Mouse (Mus musculus) brown adipose tissue, adult 24 weeks (tissue): Measurements from ENCODE around the gene Col16a1. TPM values are rescaled to one million over a fixed set of nuclear protein-coding genes. Genes with fewer than 3 reads are reported as not detected.

Experiments used
- H3K27ac ChIP-seq: fragments of 200-500 bp; replicated peaks from 2 replicates; pipeline ENCODE4 v1.5.1; 2012; ENCODE audit warnings: low read depth, mild to moderate bottlenecking, low read length
- H3K4me1 ChIP-seq: fragments of 200-500 bp; 2 replicates; pipeline ENCODE4 v1.6.1; 2012; ENCODE audit warnings: low read length, mixed read lengths; ENCODE audit not compliant: control insufficient read depth, insufficient read depth, insufficient read length
- H3K4me3 ChIP-seq: fragments of 200-500 bp; 2 replicates; pipeline ENCODE4 v1.5.1; 2012; ENCODE audit warnings: low read depth, mild to moderate bottlenecking, low read length, moderate library complexity; ENCODE audit not compliant: insufficient read depth
- polyA plus RNA-seq: library from polyadenylated mRNA; stranded (reverse); fragments of >200 nt; gene quantifications from 2 replicates; pipeline ENCODE4 v1.2.4, GENCODE M21; 2012; ENCODE audit not compliant: missing spikeins, insufficient read depth, insufficient read length

Col16a1 gene
- polyA plus RNA-seq, 1 experiment: 1.2 TPM

DNA sequence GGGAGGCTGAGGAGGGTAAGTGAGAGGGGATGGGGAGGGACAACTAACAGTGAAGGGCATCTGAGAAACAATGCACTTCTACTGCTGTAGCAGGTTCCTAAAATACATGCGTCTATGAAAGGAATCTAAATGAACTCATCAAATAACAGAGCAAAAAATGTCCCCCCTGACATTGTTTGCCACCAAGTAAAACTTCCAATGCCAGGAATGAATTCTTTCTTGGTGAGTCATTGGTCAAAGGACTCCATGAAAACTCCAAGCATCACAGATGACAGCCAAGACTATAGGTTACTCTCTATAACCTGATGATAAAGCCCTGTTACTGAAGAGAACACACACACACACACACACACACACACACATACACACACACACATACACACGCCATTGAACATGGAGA is 16.5 kb upstream of the Col16a1 start:
- Histone ChIP-seq H3K27ac (no peak overlapping the region), H3K4me1 (no peaks in the 10 kb centered on the region), H3K4me3 (no peak overlapping the region)

DNA sequence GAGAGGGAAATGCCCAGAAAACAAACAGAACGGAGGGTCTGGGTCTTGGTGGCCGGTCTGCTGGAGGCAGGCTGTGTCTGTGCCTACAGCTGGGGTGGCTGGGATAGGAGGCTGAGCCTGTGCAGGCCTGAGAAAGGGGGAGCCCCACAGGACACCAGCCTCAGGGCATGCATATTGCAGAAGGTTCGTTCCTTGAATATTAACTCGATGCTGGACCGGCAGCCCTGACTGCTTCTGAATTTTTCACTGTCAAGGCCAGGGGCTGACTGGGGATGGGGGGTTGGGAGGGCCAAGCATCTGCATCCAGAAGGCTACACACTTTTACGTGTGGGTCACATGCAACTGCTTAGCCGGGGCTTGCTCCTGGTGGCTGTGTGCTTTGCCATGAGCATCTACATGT is 14.1 kb upstream of the Col16a1 start:
- Histone ChIP-seq H3K27ac (no peak overlapping the region), H3K4me3 (no peak overlapping the region), H3K4me1 (no peaks in the 10 kb centered on the region)

DNA sequence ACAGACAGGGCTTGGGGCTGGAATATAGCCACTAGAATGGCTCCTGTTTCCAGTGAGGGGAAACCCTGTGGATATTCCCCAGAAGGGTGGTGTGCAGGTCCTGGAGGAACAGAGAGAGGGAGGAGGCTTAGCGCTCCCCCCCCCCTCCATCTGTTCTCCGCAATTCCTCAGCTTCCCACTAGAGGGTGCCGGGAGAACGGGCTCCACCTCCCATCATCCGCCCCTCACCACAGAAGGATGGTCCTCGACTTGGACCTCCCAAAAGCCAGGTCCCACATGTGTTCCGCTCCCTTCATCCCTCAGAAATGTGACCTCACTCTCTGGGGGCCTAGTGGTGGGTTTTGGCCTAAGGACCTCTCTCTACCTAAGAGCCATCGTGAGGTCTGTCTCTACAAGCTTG is 11.5 kb upstream of the Col16a1 start:
- Histone ChIP-seq H3K4me1 (no peaks in the 10 kb centered on the region), H3K27ac (no peak overlapping the region), H3K4me3 (no peak overlapping the region)

DNA sequence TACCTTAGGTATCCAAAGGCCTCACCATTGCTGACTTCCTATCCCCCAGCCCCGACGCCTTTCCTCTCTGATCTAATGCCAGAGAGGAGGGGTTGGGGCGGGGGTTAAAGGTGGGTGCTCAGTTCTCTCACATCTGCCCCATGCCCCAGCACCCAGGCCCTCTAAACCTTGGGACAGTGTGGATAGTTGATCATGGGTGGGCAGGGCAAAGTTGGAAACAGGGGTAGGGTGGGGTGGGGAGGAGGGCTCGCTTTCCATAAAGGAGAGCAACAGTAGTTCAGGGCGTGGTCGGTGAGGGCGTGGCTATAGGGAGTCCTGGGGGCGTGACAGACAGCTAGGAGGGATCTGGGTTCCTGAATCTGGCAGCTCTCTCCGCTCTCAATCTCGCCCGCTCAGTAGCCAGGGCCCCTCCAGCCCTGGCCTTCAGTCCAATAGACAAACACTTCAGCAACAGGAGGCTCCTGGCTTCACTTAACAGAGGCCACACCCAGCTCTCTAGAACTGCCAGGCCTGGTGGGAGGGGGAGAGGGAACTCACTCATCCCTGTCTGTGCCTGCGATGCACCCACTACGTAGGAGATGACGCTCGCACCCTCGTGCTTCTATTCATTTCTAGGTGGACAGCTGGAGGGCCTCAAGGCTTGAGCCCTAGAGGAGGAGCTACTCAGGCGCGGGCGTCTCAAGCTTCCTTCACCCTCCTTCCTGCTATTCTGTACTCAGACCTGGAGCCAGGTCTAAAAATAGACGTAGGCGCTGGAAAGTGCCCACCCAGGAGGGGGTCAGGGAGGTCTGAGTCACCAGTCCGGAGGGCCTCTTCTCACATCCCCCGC is 10.9 kb upstream of the Col16a1 start:
- no peak overlapping the region for H3K27ac ChIP-seq
- H3K4me3 ChIP-seq: no peak overlapping the region
- H3K4me1 ChIP-seq: no peaks in the 10 kb centered on the region

DNA sequence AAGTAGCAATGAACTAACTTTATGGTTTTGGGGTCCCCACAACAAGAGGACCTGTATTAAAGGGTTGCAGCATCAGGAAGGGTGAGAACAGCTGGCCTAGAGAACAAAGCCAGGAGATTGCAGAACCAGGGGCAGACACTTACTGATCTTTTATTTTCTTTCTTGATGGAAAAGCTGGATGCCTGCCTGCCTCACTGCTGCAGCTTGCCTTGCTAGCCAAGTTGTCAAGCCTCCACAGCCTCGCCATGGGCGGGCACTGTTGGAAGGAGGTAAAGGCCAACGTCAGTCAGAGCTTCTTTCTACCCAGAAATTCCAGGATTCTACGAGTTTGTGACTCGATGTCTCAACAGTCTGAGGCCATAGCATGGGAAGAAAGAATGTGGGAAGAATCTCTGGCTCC is 8.3 kb upstream of the Col16a1 start:
- H3K4me1 ChIP-seq: no peaks in the 10 kb centered on the region
- no peak overlapping the region for H3K27ac ChIP-seq
- H3K4me3 ChIP-seq: no peak overlapping the region

DNA sequence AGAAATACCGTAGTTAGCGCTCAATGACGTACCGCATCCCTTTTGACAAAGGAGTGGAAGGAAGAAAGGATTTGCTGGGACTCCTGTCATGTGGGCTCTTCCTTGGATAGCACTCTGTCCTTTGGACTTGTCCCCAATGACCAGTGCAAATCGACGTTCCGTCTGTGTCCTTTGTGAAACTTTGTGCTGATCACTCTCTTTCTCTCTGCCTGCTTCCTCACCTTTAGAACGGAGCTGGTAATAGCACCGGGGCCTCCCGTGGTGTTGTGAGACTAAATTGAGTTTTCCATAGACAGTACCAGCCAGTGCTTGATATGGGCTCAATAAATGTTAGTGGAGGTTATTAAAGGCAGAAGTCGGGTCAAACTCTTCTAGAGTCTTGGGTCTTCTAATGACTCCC is 6.6 kb upstream of the Col16a1 start:
- Histone ChIP-seq H3K27ac (no peak overlapping the region), H3K4me3 (no peak overlapping the region), H3K4me1 (no peaks in the 10 kb centered on the region)

DNA sequence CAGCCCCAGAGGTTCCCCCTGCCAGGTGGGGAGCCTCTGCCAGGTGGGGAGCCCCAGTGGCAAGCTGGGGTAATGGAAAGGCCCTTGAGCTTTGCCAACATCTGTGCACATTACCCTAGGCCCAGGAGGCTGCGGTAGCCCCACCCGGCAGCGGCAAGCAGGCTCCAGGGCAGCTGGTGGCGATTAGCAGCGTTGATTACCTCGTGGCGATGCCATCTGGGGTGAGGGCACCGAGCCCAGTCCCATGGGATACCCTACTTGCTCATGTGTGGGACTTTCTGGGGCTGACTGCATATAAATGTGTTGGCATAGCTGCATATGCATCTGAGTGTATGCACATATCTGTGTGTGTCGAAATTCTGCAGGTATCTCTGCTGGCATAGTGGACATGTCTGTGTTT is 3.4 kb upstream of the Col16a1 start:
- Histone ChIP-seq H3K4me1 (no peaks in the 10 kb centered on the region), H3K27ac (no peak overlapping the region), H3K4me3 (no peak overlapping the region)

DNA sequence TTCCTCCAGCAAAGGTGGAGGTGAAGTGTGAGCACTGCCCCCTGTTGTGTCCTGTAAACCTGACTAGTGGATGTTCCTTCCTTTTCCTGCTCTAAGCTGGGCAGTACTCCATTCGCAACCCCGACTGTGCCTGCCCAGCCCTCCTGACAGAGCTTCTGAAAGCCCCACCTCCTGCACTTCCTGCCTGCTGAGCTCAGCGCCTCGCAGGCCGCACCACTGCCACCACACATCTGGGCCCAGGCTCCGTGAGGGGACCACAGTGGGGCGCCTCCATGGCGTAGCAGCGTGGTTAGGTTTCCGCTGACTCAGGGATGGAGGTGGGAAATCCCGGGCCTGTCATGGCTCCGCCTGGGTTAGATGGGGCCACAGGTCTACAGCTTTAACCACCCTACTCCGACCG is 2.0 kb upstream of the Col16a1 start:
- H3K4me3 ChIP-seq: no peak overlapping the region
- no peak overlapping the region for H3K27ac ChIP-seq
- no peaks in the 10 kb centered on the region for H3K4me1 ChIP-seq

DNA sequence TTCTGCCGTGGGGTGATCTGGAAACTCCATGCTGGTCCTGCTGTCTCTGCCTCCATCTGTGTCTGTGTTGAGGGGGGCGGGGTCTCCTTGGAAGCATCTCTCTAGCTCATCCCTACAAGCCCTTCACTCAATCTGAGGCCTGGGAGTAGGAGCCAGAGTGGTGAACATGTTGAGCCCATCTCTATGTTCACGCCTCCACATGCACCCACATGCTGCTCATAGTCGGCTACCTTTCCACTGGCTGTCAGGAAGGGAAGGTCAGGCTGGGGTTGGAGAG is 501 bp downstream of the Col16a1 start:
- no peaks in the 10 kb centered on the region for H3K4me1 ChIP-seq
- H3K4me3 ChIP-seq: peak overlapping the region; percentile 53; the same call in 1 of the 2 replicates
- no peak overlapping the region for H3K27ac ChIP-seq

DNA sequence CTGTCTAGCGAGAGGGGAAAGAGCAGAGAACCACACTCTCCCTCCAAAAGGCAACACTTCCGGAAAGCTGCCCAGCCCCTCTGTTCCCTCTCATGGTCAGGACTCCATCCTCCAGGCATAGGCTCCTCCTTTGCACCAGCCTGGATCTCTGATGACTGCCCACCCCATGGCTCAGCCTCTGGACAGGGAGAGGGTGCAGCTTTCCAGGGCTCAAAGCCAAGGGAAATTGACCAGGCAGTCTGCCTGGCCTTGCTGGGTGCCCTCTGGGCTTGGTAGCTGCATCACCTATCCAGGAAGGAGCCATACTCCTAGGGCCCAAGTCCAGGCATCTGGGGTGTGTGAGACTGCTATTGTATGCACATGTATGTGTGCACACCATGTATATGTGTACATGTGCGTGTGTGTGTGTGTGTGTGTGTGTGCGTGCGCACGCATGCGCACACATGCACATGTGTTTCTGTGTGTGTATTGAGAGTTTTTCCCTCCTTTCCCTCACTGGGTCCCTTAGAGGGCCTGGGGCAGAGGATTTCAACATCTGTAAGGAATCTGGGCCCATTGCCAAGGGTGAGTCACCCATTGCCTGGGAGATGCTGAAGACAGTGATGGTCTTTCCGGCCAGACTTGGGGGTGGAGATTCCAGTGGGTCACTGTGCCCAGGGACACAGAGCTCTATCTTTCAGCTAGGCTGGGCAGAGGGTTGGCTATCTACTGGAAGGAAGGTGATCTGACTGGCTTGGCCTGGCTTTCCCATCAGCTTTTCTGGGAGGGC is 2.6 kb downstream of the Col16a1 start:
- H3K4me1 ChIP-seq: no peaks in the 10 kb centered on the region; the same call in 1 of the 2 replicates
- H3K27ac ChIP-seq: no peak overlapping the region

DNA sequence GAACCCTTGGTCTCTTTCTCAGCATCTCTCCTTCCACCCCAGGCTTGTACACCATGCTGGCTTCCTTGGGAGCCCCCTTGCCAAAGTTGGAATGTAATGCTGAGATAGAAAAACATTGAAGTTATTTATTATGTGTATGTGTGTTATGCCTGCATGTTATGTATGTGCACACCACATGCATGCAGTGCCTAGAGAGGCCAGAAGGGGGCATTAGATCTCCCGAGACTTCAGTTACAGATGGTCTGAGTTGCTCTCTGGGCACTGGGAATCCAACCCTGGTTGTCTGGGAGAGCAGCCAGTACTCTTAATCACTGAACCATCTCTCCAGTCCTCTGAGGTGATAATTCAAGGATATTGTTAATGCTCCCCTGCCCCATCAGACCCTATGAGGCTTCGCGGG is 4.6 kb downstream of the Col16a1 start:
- Histone ChIP-seq H3K4me3 (no peak overlapping the region), H3K27ac (no peak overlapping the region), H3K4me1 (no peaks in the 10 kb centered on the region; the same call in 1 of the 2 replicates)

More for the DNA sequence above, 2.6 kb downstream of the Col16a1 start:
- H3K4me3 ChIP-seq: no peak overlapping the region

DNA sequence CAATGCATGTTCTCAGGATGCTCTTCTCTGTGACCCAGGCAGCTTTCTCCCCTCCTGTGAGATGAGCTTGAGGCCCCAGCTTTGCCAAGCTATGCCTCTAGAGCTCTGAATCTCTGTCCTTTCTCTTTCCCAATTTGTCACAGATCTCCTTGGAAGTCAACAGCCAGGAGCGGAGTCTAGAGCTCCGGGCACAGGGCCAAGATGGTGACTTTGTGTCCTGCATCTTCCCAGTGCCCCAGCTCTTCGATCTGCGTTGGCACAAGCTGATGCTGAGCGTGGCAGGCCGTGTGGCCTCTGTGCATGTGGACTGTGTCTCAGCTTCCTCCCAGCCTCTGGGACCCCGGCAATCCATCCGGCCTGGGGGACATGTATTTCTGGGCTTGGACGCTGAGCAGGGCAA is 5.5 kb downstream of the Col16a1 start:
- H3K4me1 ChIP-seq: no peaks in the 10 kb centered on the region; the same call in 1 of the 2 replicates
- no peak overlapping the region for H3K4me3 ChIP-seq
- no peak overlapping the region for H3K27ac ChIP-seq

DNA sequence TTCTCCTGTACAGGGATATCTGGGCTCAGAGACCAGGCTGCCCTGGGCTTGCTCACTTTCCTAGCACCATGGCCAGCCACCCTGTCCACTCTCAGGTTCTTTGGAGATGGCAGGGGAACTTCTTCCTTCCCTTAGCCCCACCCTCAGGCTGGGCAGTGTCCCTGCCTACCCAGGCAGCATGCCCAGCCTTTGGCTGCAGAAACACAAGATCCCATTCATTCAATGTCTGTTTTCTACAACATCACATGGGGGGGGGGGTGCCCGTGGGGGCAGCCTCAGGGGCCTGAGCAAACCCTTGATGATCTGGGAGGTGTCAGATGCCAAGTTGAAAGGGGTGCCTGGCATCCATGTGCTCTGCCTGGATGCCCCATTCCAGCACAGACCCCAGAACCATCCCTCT is 7.1 kb downstream of the Col16a1 start:
- no peak overlapping the region for H3K4me3 ChIP-seq
- H3K4me1 ChIP-seq: no peaks in the 10 kb centered on the region; the same call in 1 of the 2 replicates
- no peak overlapping the region for H3K27ac ChIP-seq

DNA sequence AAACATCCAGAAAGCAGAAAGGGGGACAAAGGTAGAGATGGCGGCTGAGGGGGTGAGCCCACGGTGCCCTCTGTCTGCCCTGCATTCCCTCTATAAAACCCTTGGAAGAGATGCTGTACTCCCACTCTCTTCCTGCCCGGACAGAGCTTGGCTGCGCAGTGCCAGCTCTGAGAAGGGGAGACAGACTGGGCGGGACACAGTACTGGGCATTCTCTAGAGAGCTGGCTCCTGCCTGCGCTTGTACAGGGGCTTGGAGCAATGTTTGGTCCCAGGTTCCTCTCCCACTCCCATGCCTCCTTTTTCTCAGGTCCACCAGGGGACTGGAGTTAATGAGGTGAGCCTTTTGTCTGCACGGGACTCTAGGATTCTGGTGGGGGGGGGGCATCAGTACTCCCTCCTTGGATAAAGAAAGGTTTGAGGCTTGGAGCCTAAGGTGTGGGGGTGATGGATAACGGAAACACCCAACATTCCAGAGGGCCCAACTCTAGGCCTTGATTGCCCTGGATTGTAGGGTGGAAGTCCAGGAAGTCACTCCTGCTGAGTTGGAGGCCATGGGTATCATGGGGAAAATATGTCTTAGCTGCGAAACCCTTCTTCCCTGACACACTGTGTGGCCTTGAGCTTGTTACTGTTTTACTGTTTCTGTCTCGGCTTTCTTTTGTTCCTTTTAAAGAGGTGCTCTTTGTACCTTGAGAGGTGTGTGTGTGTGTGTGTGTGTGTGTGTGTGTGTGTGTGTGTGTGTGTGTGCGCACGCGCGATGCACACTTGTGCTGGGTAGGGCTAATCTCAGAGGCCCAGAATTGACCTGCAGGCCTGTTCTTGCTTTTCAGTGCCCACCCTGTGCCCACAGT is 7.7 kb downstream of the Col16a1 start:
- Histone ChIP-seq H3K4me3 (no peak overlapping the region), H3K4me1 (no peaks in the 10 kb centered on the region; the same call in 1 of the 2 replicates), H3K27ac (no peak overlapping the region)

DNA sequence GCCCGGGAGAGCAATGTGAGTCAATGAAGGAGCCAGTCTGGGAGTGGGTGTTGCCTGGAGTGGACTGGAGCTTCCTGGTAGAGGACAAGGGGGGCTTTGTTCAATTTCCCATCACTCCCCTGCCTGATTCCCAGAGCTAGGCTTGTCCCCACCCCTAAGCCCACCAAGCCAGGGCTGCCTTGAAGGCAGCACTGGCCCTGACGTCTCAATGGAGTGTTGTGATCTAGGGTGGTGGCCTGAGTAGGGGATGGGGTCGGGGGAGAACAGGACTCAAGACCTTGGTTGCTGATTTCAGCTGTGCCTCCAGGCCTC is 8.3 kb downstream of the Col16a1 start:
- H3K4me1 ChIP-seq: no peaks in the 10 kb centered on the region; the same call in 1 of the 2 replicates
- no peak overlapping the region for H3K4me3 ChIP-seq
- no peak overlapping the region for H3K27ac ChIP-seq
